Mouse (Mus musculus): Measurements from ENCODE around the gene Apoa1. TPM values are rescaled to one million over a fixed set of nuclear protein-coding genes. Genes with fewer than 3 reads are reported as not detected.

Gene Apoa1
- polyA plus RNA-seq, 1 experiment from 2014 or later, result 3.7 TPM

DNA sequence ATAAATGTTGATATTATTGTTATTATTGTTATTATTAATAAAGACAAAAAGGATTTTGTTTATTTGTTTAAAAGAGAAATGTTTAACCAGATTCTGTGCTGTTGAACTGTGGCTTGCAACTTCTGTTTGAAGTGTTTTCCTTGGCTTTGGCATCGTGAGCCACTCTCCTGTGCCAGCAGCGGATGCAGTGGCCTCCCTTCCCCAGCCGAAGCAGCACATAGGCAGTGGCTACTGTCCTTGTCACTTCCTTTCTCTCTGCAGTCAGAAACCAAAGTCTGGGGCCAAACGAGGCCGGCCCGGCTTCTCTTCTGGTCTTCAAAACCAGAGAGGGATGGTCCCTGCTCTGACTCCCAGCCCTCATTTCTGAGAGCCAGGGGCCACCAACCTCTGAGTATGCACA is 5.3 kb upstream of the Apoa1 start:
- ATAC-seq (no peak), DNase-seq (ENCODE audit: low spot score) (no peak)
- H3K9ac ChIP-seq (replicated peaks; ENCODE audit: low read depth), result no peak overlapping the region
- no peaks in the 10 kb centered on the region for H3K9me3 ChIP-seq (ENCODE audit: low read length)
- no peaks in the 10 kb centered on the region for H3K4me1 ChIP-seq (ENCODE audit: insufficient read depth, low read depth, low read length)
- H3K36me3 ChIP-seq (ENCODE audit: insufficient read depth, low read length), result peaks cover 25% of the 10 kb centered on the region
- H3K27ac ChIP-seq (ENCODE audit: low read length), result no peak overlapping the region
- whole genome bisulfite sequencing, result 73% methylated on average over 6 of the region's 6 CpGs
- H3K27me3 ChIP-seq (replicated peaks; ENCODE audit: insufficient read depth, low read length), result no peaks in the 10 kb centered on the region
- no peak overlapping the region for H3K4me3 ChIP-seq (ENCODE audit: low read depth, low read length)
- no peak overlapping the region for H3K4me2 ChIP-seq (replicated peaks; ENCODE audit: low read depth, low read length)
- TF ChIP-seq CTCF (IDR thresholded peaks at IDR 0.05) (no peak), EP300 (IDR thresholded peaks at IDR 0.05) (no peak)

DNA sequence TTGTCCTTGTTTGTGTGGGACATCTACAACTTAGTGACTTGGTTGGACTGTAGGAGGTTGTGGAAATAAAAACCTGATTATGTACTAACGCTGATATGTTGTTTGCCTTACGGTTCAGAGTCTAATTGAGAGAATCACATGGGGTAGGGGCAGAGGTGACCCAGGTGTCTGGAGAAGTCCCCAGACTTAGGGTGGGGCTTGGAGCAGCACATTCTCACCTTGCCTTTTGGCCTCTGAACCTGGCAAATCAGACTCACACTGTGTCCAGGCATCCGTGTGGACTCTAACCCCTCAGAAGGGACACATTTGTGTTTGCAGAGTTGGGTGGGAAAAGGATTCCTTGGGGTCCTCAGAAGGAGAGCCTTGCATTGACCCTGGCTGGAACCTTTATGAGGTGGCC is 4.3 kb upstream of the Apoa1 start:
- peaks cover 25% of the 10 kb centered on the region for H3K36me3 ChIP-seq (ENCODE audit: insufficient read depth, low read length)
- H3K9me3 ChIP-seq (ENCODE audit: low read length), result no peaks in the 10 kb centered on the region
- no peak overlapping the region for H3K4me3 ChIP-seq (ENCODE audit: low read depth, low read length)
- no peak for ATAC-seq
- no peaks in the 10 kb centered on the region for H3K4me1 ChIP-seq (ENCODE audit: insufficient read depth, low read depth, low read length)
- no peaks in the 10 kb centered on the region for H3K27me3 ChIP-seq (replicated peaks; ENCODE audit: insufficient read depth, low read length)
- TF ChIP-seq EP300 (IDR thresholded peaks at IDR 0.05), result no peak
- no peak for TF ChIP-seq CTCF (IDR thresholded peaks at IDR 0.05)
- 81% methylated on average over 3 of the region's 3 CpGs for WGBS
- no peak overlapping the region for H3K4me2 ChIP-seq (replicated peaks; ENCODE audit: low read depth, low read length)
- no peak overlapping the region for H3K9ac ChIP-seq (replicated peaks; ENCODE audit: low read depth)
- DNase-seq (ENCODE audit: low spot score), result no peak
- no peak overlapping the region for H3K27ac ChIP-seq (ENCODE audit: low read length)

DNA sequence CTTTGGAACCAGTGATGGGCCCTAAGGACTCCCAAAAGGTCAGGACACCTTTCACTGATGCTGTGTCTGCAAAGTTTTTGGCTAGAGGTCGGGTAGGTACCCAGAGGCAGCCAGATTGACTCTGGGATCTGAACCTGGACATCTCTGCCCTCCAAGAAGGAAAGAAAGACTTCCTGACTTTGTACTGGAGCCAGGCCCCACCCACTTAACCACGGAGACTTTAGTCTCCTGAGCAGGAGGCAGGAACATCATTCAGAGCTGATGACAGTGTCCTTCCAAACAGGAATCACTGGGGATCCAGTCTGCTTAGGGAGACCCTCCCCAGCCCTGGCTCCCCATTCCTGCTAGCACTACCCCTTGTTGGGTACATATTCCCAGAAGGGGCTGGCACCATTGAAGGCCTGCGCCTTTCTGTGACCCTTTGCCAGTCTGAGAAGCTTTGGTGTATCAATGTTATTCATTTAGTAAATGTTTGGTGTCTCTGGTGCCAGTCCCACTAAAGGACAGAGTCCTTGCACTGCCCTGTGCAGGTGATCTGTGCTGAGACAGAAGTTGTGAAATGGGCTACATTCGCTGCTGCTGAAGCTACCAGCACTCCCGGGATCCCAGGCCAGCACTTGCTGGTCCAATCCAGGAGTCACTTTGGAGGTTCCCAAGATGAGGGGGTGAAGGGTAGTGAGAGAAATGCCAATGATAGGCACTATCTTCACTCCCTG is 3.3 kb upstream of the Apoa1 start:
- Histone ChIP-seq H3K4me2 (replicated peaks; ENCODE audit: low read depth, low read length) (no peak overlapping the region), H3K9me3 (ENCODE audit: low read length) (no peaks in the 10 kb centered on the region), H3K9ac (replicated peaks; ENCODE audit: low read depth) (no peak overlapping the region), H3K4me1 (ENCODE audit: insufficient read depth, low read depth, low read length) (peaks cover 4% of the 10 kb centered on the region; the same call in 1 of the 2 replicates), H3K4me3 (ENCODE audit: low read depth, low read length) (no peak overlapping the region), H3K27ac (ENCODE audit: low read length) (no peak overlapping the region), H3K36me3 (ENCODE audit: insufficient read depth, low read length) (peaks cover 19% of the 10 kb centered on the region), H3K27me3 (replicated peaks; ENCODE audit: insufficient read depth, low read length) (no peaks in the 10 kb centered on the region)
- TF ChIP-seq CTCF (IDR thresholded peaks at IDR 0.05) (no peak), EP300 (IDR thresholded peaks at IDR 0.05) (no peak)
- DNase-seq (ENCODE audit: low spot score) (no peak), ATAC-seq (no peak)
- WGBS, result 51% methylated on average over 5 of the region's 5 CpGs

DNA sequence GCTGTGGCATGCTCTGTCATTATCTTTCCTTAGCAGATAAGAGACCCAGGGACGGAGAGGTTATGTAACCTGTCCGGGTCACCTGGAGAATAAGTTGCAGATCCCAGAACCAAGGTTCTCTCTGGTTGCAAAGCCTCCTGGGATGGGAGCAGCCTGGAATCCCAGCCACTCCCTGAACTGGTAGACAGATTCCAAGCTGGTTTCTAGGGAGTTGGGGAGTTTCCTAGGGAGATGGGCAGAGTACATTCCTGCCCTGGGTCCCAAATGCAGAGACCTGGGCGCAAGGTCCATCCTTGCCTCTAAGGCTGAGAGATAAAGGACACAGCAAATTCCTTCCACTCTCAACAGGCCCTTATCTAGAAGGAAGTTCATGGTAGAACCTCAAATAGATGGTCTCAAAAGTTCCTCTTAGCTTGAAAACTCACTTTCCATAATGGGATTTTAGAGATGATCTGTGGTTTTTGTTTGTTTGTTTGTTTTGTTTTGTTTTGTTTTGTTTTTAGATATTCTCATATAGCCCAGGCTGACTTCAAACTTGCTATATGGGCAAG is 1.2 kb upstream of the Apoa1 start:
- TF ChIP-seq CTCF (IDR thresholded peaks at IDR 0.05), result no peak
- no peak for TF ChIP-seq EP300 (IDR thresholded peaks at IDR 0.05)
- ATAC-seq, result no peak
- Histone ChIP-seq H3K4me3 (ENCODE audit: low read depth, low read length) (no peak overlapping the region), H3K9me3 (ENCODE audit: low read length) (no peaks in the 10 kb centered on the region), H3K4me1 (ENCODE audit: insufficient read depth, low read depth, low read length) (peaks cover 7% of the 10 kb centered on the region; the same call in 1 of the 2 replicates), H3K4me2 (replicated peaks; ENCODE audit: low read depth, low read length) (no peak overlapping the region), H3K27ac (ENCODE audit: low read length) (no peak overlapping the region), H3K36me3 (ENCODE audit: insufficient read depth, low read length) (peaks cover 7% of the 10 kb centered on the region), H3K9ac (replicated peaks; ENCODE audit: low read depth) (no peak overlapping the region), H3K27me3 (replicated peaks; ENCODE audit: insufficient read depth, low read length) (0 out of 2 replicates have a peak, but pooled peaks cover 4% of the 10 kb centered on the region)
- DNase-seq (ENCODE audit: low spot score), result no peak
- WGBS, result 87% methylated on average over 3 of the region's 3 CpGs

- 0 out of 2 replicates have a peak, but pooled peaks cover 4% of the 10 kb centered on the region for H3K27me3 ChIP-seq (replicated peaks; ENCODE audit: insufficient read depth, low read length)
- ATAC-seq, result peak; percentile 91
- H3K4me2 ChIP-seq (replicated peaks; ENCODE audit: low read depth, low read length), result peak overlapping the region; percentile 67
- TF ChIP-seq EP300 (IDR thresholded peaks at IDR 0.05) (no peak), CTCF (IDR thresholded peaks at IDR 0.05) (peak; percentile 88)
- peak overlapping the region; percentile 31 for H3K4me3 ChIP-seq (ENCODE audit: low read depth, low read length)
- H3K36me3 ChIP-seq (ENCODE audit: insufficient read depth, low read length), result no peaks in the 10 kb centered on the region
- no peaks in the 10 kb centered on the region for H3K9me3 ChIP-seq (ENCODE audit: low read length)
- peaks cover 7% of the 10 kb centered on the region; the same call in 1 of the 2 replicates for H3K4me1 ChIP-seq (ENCODE audit: insufficient read depth, low read depth, low read length)
- peak; percentile 94 for DNase-seq (ENCODE audit: low spot score)
- no peak overlapping the region for H3K27ac ChIP-seq (ENCODE audit: low read length)
- H3K9ac ChIP-seq (replicated peaks; ENCODE audit: low read depth), result no peak overlapping the region
- 13% methylated on average over 37 of the region's 37 CpGs for WGBS
These were observed 1.4 kb downstream of the Apoa1 start for GRCm38 (mm10) chr9:46229573-46230449.

GRCm38 (mm10) chr9:46230450-46230975 is 2.1 kb downstream of the Apoa1 start:
- H3K27me3 ChIP-seq (replicated peaks; ENCODE audit: insufficient read depth, low read length), result 0 out of 2 replicates have a peak, but pooled peaks cover 4% of the 10 kb centered on the region
- no peak for ATAC-seq
- no peak for DNase-seq (ENCODE audit: low spot score)
- H3K36me3 ChIP-seq (ENCODE audit: insufficient read depth, low read length), result no peaks in the 10 kb centered on the region
- H3K9ac ChIP-seq (replicated peaks; ENCODE audit: low read depth), result no peak overlapping the region
- H3K4me3 ChIP-seq (ENCODE audit: low read depth, low read length), result peak overlapping the region; percentile 31
- peak overlapping the region; percentile 67 for H3K4me2 ChIP-seq (replicated peaks; ENCODE audit: low read depth, low read length)
- H3K4me1 ChIP-seq (ENCODE audit: insufficient read depth, low read depth, low read length), result peaks cover 7% of the 10 kb centered on the region; the same call in 1 of the 2 replicates
- WGBS, result 18% methylated on average over 13 of the region's 13 CpGs
- H3K9me3 ChIP-seq (ENCODE audit: low read length), result no peaks in the 10 kb centered on the region
- H3K27ac ChIP-seq (ENCODE audit: low read length), result no peak overlapping the region
- TF ChIP-seq EP300 (IDR thresholded peaks at IDR 0.05) (no peak), CTCF (IDR thresholded peaks at IDR 0.05) (no peak)
